Mouse (Mus musculus): Measurements from ENCODE around the gene Mrpl53. TPM values are rescaled to one million over a fixed set of nuclear protein-coding genes. Genes with fewer than 3 reads are reported as not detected.

The Mrpl53 gene
- total and polyA plus RNA-seq, 2 experiments: 73.8 to 78.2 TPM

- no peaks in the 10 kb centered on the region; the same call in 1 of the 2 replicates for H3K27me3 ChIP-seq (ENCODE audit: control insufficient read depth, insufficient read depth, low read length)
- H3K36me3 ChIP-seq (ENCODE audit: control insufficient read depth, insufficient read depth, low read length): peaks cover 4% of the 10 kb centered on the region; the same call in 1 of the 2 replicates
- DNase-seq (ENCODE audit: extremely low read depth, low read depth, low spot score): no peak
- peak within 1 kb of the TSS; percentile 69 for H3K27ac ChIP-seq (replicated peaks; ENCODE audit: insufficient read depth, low read depth, low read length)
- H3K79me2 ChIP-seq (ENCODE audit: control insufficient read depth, insufficient read depth, low read length): no peaks in the 10 kb centered on the region
- WGBS: under 1% methylated on average over 54 of the region's 54 CpGs
- peaks cover 13% of the 10 kb centered on the region for H3K4me1 ChIP-seq (ENCODE audit: control insufficient read depth, insufficient read depth, low read length)
- TF ChIP-seq CTCF (IDR thresholded peaks at IDR 0.05; ENCODE audit: low read depth, low read length): no peak
- TF ChIP-seq POLR2A (IDR thresholded peaks at IDR 0.05; ENCODE audit: extremely low read depth, insufficient read depth, low read length): 0 out of 2 replicates have a peak, but pooled peaks have one; percentile 34
- peak within 1 kb of the TSS; percentile 75 for H3K4me3 ChIP-seq (ENCODE audit: insufficient read depth, low read depth, low read length)
- peak within 1 kb of the TSS; percentile 86 for H3K9ac ChIP-seq (ENCODE audit: low read depth, low read length)
These were observed 31.1 kb upstream of the Mrpl53 start, which contains the start of gene Pcgf1 for GRCm38 (mm10) chr6:83077630-83078323. Gene Pcgf1 (plus strand): TSS chr6:83077869.

GRCm38 (mm10) chr6:83078324-83078858, 30.4 kb upstream of the Mrpl53 start:
- no peaks in the 10 kb centered on the region for H3K79me2 ChIP-seq (ENCODE audit: control insufficient read depth, insufficient read depth, low read length)
- DNase-seq (ENCODE audit: extremely low read depth, low read depth, low spot score): peak; percentile 82
- peaks cover 13% of the 10 kb centered on the region for H3K4me1 ChIP-seq (ENCODE audit: control insufficient read depth, insufficient read depth, low read length)
- H3K4me3 ChIP-seq (ENCODE audit: insufficient read depth, low read depth, low read length): peak overlapping the region; percentile 75
- peak overlapping the region; percentile 69 for H3K27ac ChIP-seq (replicated peaks; ENCODE audit: insufficient read depth, low read depth, low read length)
- H3K27me3 ChIP-seq (ENCODE audit: control insufficient read depth, insufficient read depth, low read length): no peaks in the 10 kb centered on the region
- peak; percentile 62 for TF ChIP-seq CTCF (IDR thresholded peaks at IDR 0.05; ENCODE audit: low read depth, low read length)
- no peak for TF ChIP-seq POLR2A (IDR thresholded peaks at IDR 0.05; ENCODE audit: extremely low read depth, insufficient read depth, low read length)
- H3K36me3 ChIP-seq (ENCODE audit: control insufficient read depth, insufficient read depth, low read length): peaks cover 4% of the 10 kb centered on the region; the same call in 1 of the 2 replicates
- peak overlapping the region; percentile 81 for H3K9ac ChIP-seq (ENCODE audit: low read depth, low read length)
- WGBS: under 1% methylated on average over 46 of the region's 46 CpGs

DNA sequence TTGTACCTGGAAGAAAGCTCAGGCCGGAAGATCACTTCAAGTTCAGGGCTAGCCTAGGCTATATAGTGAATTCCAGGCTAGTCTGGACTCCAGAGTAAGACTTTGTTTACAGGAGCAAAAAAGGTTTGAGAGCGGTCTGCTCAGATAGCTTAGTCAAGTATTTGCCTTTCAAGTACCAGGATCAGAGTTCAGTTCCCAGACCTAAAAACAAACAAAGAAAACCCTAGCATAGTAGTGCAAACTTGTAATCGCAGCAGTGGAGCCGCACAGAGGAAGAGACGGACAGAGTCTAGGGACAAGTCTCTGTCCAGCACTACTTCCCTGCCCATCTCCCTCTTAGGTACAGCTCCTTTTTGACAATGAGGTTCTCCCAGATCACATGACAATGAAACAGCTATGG, 28.6 kb upstream of the Mrpl53 start:
- 35% methylated on average over 5 of the region's 5 CpGs for WGBS
- Histone ChIP-seq H3K4me1 (ENCODE audit: control insufficient read depth, insufficient read depth, low read length) (peaks cover 13% of the 10 kb centered on the region), H3K9ac (ENCODE audit: low read depth, low read length) (no peak overlapping the region), H3K36me3 (ENCODE audit: control insufficient read depth, insufficient read depth, low read length) (peaks cover 4% of the 10 kb centered on the region; the same call in 1 of the 2 replicates), H3K4me3 (ENCODE audit: insufficient read depth, low read depth, low read length) (no peak overlapping the region), H3K79me2 (ENCODE audit: control insufficient read depth, insufficient read depth, low read length) (no peaks in the 10 kb centered on the region), H3K27me3 (ENCODE audit: control insufficient read depth, insufficient read depth, low read length) (no peaks in the 10 kb centered on the region), H3K27ac (replicated peaks; ENCODE audit: insufficient read depth, low read depth, low read length) (no peak overlapping the region; the same call in 1 of the 2 replicates)
- TF ChIP-seq POLR2A (IDR thresholded peaks at IDR 0.05; ENCODE audit: extremely low read depth, insufficient read depth, low read length) (no peak), CTCF (IDR thresholded peaks at IDR 0.05; ENCODE audit: low read depth, low read length) (no peak)
- peak; percentile 77 for DNase-seq (ENCODE audit: extremely low read depth, low read depth, low spot score)

DNA sequence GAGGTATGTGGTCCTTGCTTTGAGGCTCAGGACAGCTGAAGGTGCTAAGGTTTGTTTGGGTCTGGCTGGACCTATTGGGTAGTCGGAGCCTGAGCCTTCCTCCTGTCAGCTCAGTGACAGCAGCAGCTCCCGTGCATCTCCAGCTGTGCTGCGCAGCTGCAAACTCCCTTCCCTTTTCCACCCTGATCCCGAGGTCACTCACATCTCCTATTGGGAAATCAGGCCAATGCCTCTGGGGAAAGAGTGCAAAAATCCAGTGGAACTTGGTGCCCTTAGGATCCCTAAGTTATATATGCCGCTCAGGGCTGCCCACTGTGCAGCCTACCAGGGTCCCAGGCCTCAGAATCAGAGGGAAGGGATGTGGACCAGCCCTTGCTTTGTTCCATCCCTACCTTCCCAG, 25.3 kb upstream of the Mrpl53 start:
- no peak for TF ChIP-seq POLR2A (IDR thresholded peaks at IDR 0.05; ENCODE audit: extremely low read depth, insufficient read depth, low read length)
- no peak for TF ChIP-seq CTCF (IDR thresholded peaks at IDR 0.05; ENCODE audit: low read depth, low read length)
- Histone ChIP-seq H3K36me3 (ENCODE audit: control insufficient read depth, insufficient read depth, low read length) (peaks cover 4% of the 10 kb centered on the region; the same call in 1 of the 2 replicates), H3K4me1 (ENCODE audit: control insufficient read depth, insufficient read depth, low read length) (peaks cover 13% of the 10 kb centered on the region), H3K79me2 (ENCODE audit: control insufficient read depth, insufficient read depth, low read length) (no peaks in the 10 kb centered on the region), H3K27ac (replicated peaks; ENCODE audit: insufficient read depth, low read depth, low read length) (no peak overlapping the region), H3K9ac (ENCODE audit: low read depth, low read length) (no peak overlapping the region), H3K27me3 (ENCODE audit: control insufficient read depth, insufficient read depth, low read length) (peaks cover 5% of the 10 kb centered on the region; the same call in 1 of the 2 replicates), H3K4me3 (ENCODE audit: insufficient read depth, low read depth, low read length) (no peak overlapping the region)
- DNase-seq (ENCODE audit: extremely low read depth, low read depth, low spot score): peak; percentile 60
- WGBS: 20% methylated on average over 5 of the region's 5 CpGs

- TF ChIP-seq POLR2A (IDR thresholded peaks at IDR 0.05; ENCODE audit: extremely low read depth, insufficient read depth, low read length) (no peak), CTCF (IDR thresholded peaks at IDR 0.05; ENCODE audit: low read depth, low read length) (no peak)
- 55% methylated on average over 6 of the region's 6 CpGs for WGBS
- H3K4me1 ChIP-seq (ENCODE audit: control insufficient read depth, insufficient read depth, low read length): peaks cover 9% of the 10 kb centered on the region; the same call in 1 of the 2 replicates
- no peak for DNase-seq (ENCODE audit: extremely low read depth, low read depth, low spot score)
- H3K4me3 ChIP-seq (ENCODE audit: insufficient read depth, low read depth, low read length): no peak overlapping the region
- no peaks in the 10 kb centered on the region for H3K79me2 ChIP-seq (ENCODE audit: control insufficient read depth, insufficient read depth, low read length)
- no peak overlapping the region for H3K27ac ChIP-seq (replicated peaks; ENCODE audit: insufficient read depth, low read depth, low read length)
- H3K27me3 ChIP-seq (ENCODE audit: control insufficient read depth, insufficient read depth, low read length): peaks cover 5% of the 10 kb centered on the region
- no peak overlapping the region for H3K9ac ChIP-seq (ENCODE audit: low read depth, low read length)
- peaks cover 4% of the 10 kb centered on the region; the same call in 1 of the 2 replicates for H3K36me3 ChIP-seq (ENCODE audit: control insufficient read depth, insufficient read depth, low read length)
These were observed 24.4 kb upstream of the Mrpl53 start for GRCm38 (mm10) chr6:83084477-83084876.
